Mouse (Mus musculus) liver, postnatal 0 days (tissue): ENCODE data around the gene 1810024B03Rik. TPM values are rescaled to one million over a fixed set of nuclear protein-coding genes. Genes with fewer than 3 reads are reported as not detected.

Experiments used
- ATAC-seq: fragments of 200-750 bp; cut with Nextera tagmentation; 2 replicates; pipeline ENCODE4 v1.8.0; 2017; ENCODE audit warnings: mild to moderate bottlenecking, moderate library complexity
- DNase-seq: peaks from one replicate; pipeline ENCODE4 v3.0.0-alpha.2; 2016
- H3K27ac ChIP-seq: fragments of 300-500 bp; sonication (generic); 2 replicates; pipeline ENCODE4 v1.5.1; 2014; ENCODE audit warnings: antibody characterized with exemption, moderate library complexity, mild to moderate bottlenecking, low read depth
- H3K27me3 ChIP-seq: fragments of 300-500 bp; sonication (generic); 2 replicates; pipeline ENCODE4 v1.6.1; 2014; ENCODE audit warnings: low read length, control low read depth, mixed read lengths; ENCODE audit not compliant: insufficient read depth
- H3K36me3 ChIP-seq: fragments of 300-500 bp; sonication (generic); replicated peaks from 2 replicates; pipeline ENCODE4 v1.6.1; 2014; ENCODE audit warnings: mild to moderate bottlenecking, control low read depth, low read length, moderate library complexity, mixed read lengths; ENCODE audit not compliant: insufficient read depth
- H3K4me1 ChIP-seq: fragments of 300-500 bp; sonication (generic); 2 replicates; pipeline ENCODE4 v1.6.1; 2014; ENCODE audit warnings: antibody characterized with exemption, mild to moderate bottlenecking, control low read depth; ENCODE audit not compliant: insufficient read depth
- H3K4me2 ChIP-seq: fragments of 300-500 bp; sonication (generic); 2 replicates; pipeline ENCODE4 v1.6.1; 2014; ENCODE audit warnings: low read depth, mild to moderate bottlenecking, low read length, moderate library complexity, mixed read lengths
- H3K4me3 ChIP-seq: fragments of 300-500 bp; sonication (generic); 2 replicates; pipeline ENCODE4 v1.5.1; 2014; ENCODE audit warnings: low read depth, low read length
- H3K9ac ChIP-seq: fragments of 300-500 bp; sonication (generic); replicated peaks from 2 replicates; pipeline ENCODE4 v1.6.1; 2014; ENCODE audit warnings: mild to moderate bottlenecking, moderate library complexity
- H3K9me3 ChIP-seq: fragments of 300-500 bp; sonication (generic); 2 replicates; pipeline ENCODE4 v1.6.1; 2016; ENCODE audit warnings: mild to moderate bottlenecking, control low read depth, low read length, mixed read lengths
- CTCF ChIP-seq: sonication (generic); IDR thresholded peaks from 2 replicates; pipeline ENCODE4 v1.5.1; 2016; ENCODE audit warnings: antibody characterized with exemption, low read depth
- EP300 ChIP-seq: IDR thresholded peaks from 2 replicates; pipeline ENCODE4 v1.6.1; 2016; ENCODE audit warnings: antibody characterized with exemption, low read depth, mild to moderate bottlenecking
- WGBS: fragments of 180-500 bp; shearing (Covaris S2); extraction: QIAGEN DNeasy Blood & Tissue Kit; methylation state at CpG from one replicate; pipeline ENCODE4 v1.1.7; 2014; ENCODE audit not compliant: insufficient replicate concordance; 5-methylcytosine and 5-hydroxymethylcytosine counted together
- polyA plus RNA-seq: library from polyadenylated mRNA; unstranded; fragments of >200 nt; fragmentation: Nextera tagmentation; extraction: Ambion mirVana; gene quantifications from 2 replicates; pipeline ENCODE4 v1.2.1, GENCODE M21; 2015

Gene 1810024B03Rik
- polyA plus RNA-seq, 1 experiment from 2014 or later, result 1.1 TPM

GRCm38 (mm10) chr2:127137838-127138420 lies 70.2 kb downstream of the 1810024B03Rik start:
- Histone ChIP-seq H3K9ac (no peak overlapping the region), H3K4me2 (no peak overlapping the region)
- 86% methylated on average over 10 of the region's 10 CpGs for WGBS

GRCm38 (mm10) chr2:127136979-127137378 lies 71.1 kb downstream of the 1810024B03Rik start:
- peak overlapping the region; percentile 20; the same call in 1 of the 2 replicates for H3K4me2 ChIP-seq
- peaks cover 28% of the 10 kb centered on the region for H3K4me1 ChIP-seq
- H3K27ac ChIP-seq, result peak overlapping the region; percentile 50; the same call in 1 of the 2 replicates
- ATAC-seq, result no peak
- H3K9ac ChIP-seq, result no peak overlapping the region
- no peaks in the 10 kb centered on the region for H3K27me3 ChIP-seq
- 7% methylated on average over 5 of the region's 5 CpGs for WGBS
- no peak overlapping the region for H3K4me3 ChIP-seq
- peak; percentile 61 for DNase-seq
- peaks cover 19% of the 10 kb centered on the region for H3K36me3 ChIP-seq
- no peak for TF ChIP-seq CTCF
- no peak for TF ChIP-seq EP300
- H3K9me3 ChIP-seq, result no peaks in the 10 kb centered on the region

More at GRCm38 (mm10) chr2:127137838-127138420, 70.2 kb downstream of the 1810024B03Rik start:
- no peak overlapping the region for H3K4me3 ChIP-seq
- ATAC-seq (no peak), DNase-seq (no peak)
- H3K27ac ChIP-seq, result no peak overlapping the region
- H3K4me1 ChIP-seq, result peaks cover 27% of the 10 kb centered on the region
- TF ChIP-seq CTCF, result no peak
- no peak for TF ChIP-seq EP300
- H3K27me3 ChIP-seq, result no peaks in the 10 kb centered on the region
- no peaks in the 10 kb centered on the region for H3K9me3 ChIP-seq
- H3K36me3 ChIP-seq, result peaks cover 19% of the 10 kb centered on the region

Other genes starting within 250 kb of the 1810024B03Rik start
- 1.5 and 1.9 TPM in 2 replicates for gene Ap4e1, start 199.6 kb downstream of the 1810024B03Rik start, polyA plus RNA-seq
- 41.8 and 41.9 TPM in 2 replicates for gene Blvra, start 137.6 kb downstream of the 1810024B03Rik start, polyA plus RNA-seq
- gene Ncaph, start 74.3 kb downstream of the 1810024B03Rik start, polyA plus RNA-seq, result 21.5 and 23.4 TPM in 2 replicates
- gene Itpripl1, start 64.8 kb downstream of the 1810024B03Rik start, polyA plus RNA-seq, result 15.9 and 17.8 TPM in 2 replicates
- 11.3 and 13.5 TPM in 2 replicates for gene Snrnp200, start 106 bp upstream of the 1810024B03Rik start, polyA plus RNA-seq
- 31.0 and 31.9 TPM in 2 replicates for gene Ciao1, start 39.5 kb upstream of the 1810024B03Rik start, polyA plus RNA-seq
- 10.0 and 11.4 TPM in 2 replicates for gene Tmem127, start 39.6 kb upstream of the 1810024B03Rik start, polyA plus RNA-seq
- 41.7 and 44.7 TPM in 2 replicates for gene Stard7, start 61.9 kb upstream of the 1810024B03Rik start, polyA plus RNA-seq
- 5.6 and 5.9 TPM in 2 replicates for gene Dusp2, start 127.9 kb upstream of the 1810024B03Rik start, polyA plus RNA-seq
- gene Astl, start 130.4 kb upstream of the 1810024B03Rik start, polyA plus RNA-seq, result not detected in 2 replicates
- gene Adra2b, start 154.9 kb upstream of the 1810024B03Rik start, polyA plus RNA-seq, result 4.7 and 4.8 TPM in 2 replicates
- 0.46 and 0.51 TPM in 2 replicates for gene Gpat2, start 216.9 kb upstream of the 1810024B03Rik start, polyA plus RNA-seq
- 14.7 and 16.9 TPM in 2 replicates for gene Fahd2a, start 236.3 kb upstream of the 1810024B03Rik start, polyA plus RNA-seq